Mouse (Mus musculus): Measurements from ENCODE around the gene Capzb.

Capzb gene

GRCm38 (mm10) chr4:139179731-139180625 lies 12.7 kb upstream of the Capzb start:
- DNase-seq (ENCODE audit: low spot score), result no peak

GRCm38 (mm10) chr4:139182511-139182910 lies 10.2 kb upstream of the Capzb start:
- DNase-seq (ENCODE audit: low spot score), result no peak

- DNase-seq (ENCODE audit: low spot score), result no peak
Measured at GRCm38 (mm10) chr4:139185766-139186442, 6.8 kb upstream of the Capzb start.

GRCm38 (mm10) chr4:139187930-139188329 lies 4.8 kb upstream of the Capzb start:
- DNase-seq (ENCODE audit: low spot score), result no peak

GRCm38 (mm10) chr4:139191605-139192498 lies 847 bp upstream of the Capzb start:
- DNase-seq (ENCODE audit: low spot score), result no peak

- peak; percentile 39 for DNase-seq (ENCODE audit: low spot score)
Measured at GRCm38 (mm10) chr4:139193176-139194093, 736 bp downstream of the Capzb start.

GRCm38 (mm10) chr4:139195101-139195500 lies 2.4 kb downstream of the Capzb start:
- DNase-seq (ENCODE audit: low spot score), result no peak

GRCm38 (mm10) chr4:139196464-139196863 lies 3.8 kb downstream of the Capzb start:
- DNase-seq (ENCODE audit: low spot score), result no peak

- DNase-seq (ENCODE audit: low spot score), result no peak
Measured at GRCm38 (mm10) chr4:139196949-139197348, 4.2 kb downstream of the Capzb start.

GRCm38 (mm10) chr4:139197453-139197852 lies 4.8 kb downstream of the Capzb start:
- DNase-seq (ENCODE audit: low spot score), result no peak

- DNase-seq (ENCODE audit: low spot score), result no peak
Measured at GRCm38 (mm10) chr4:139198004-139198689, 5.4 kb downstream of the Capzb start.

- DNase-seq (ENCODE audit: low spot score), result no peak
Measured at GRCm38 (mm10) chr4:139199126-139199525, 6.4 kb downstream of the Capzb start.

- DNase-seq (ENCODE audit: low spot score), result no peak
Measured at GRCm38 (mm10) chr4:139199703-139200340, 7.1 kb downstream of the Capzb start.

GRCm38 (mm10) chr4:139200946-139201345 lies 8.2 kb downstream of the Capzb start:
- no peak for DNase-seq (ENCODE audit: low spot score)

- DNase-seq (ENCODE audit: low spot score), result no peak
Measured at GRCm38 (mm10) chr4:139202556-139202955, 9.9 kb downstream of the Capzb start.

GRCm38 (mm10) chr4:139203381-139203780 lies 10.7 kb downstream of the Capzb start:
- no peak for DNase-seq (ENCODE audit: low spot score)

GRCm38 (mm10) chr4:139205842-139206241 lies 13.1 kb downstream of the Capzb start:
- DNase-seq (ENCODE audit: low spot score), result no peak

GRCm38 (mm10) chr4:139206353-139207045 lies 13.8 kb downstream of the Capzb start:
- no peak for DNase-seq (ENCODE audit: low spot score)
